Mouse (Mus musculus) myocyte (in vitro differentiated cells): ENCODE results near the gene Aagab. TPM values are rescaled to one million over a fixed set of nuclear protein-coding genes. Genes with fewer than 3 reads are reported as not detected.
A peak's percentile ranks its signal among the peaks of the same experiment; 100 is the strongest.

Source experiments
- H3K27me3 ChIP-seq: one replicate; pipeline ENCODE4 v1.6.1; 2011; ENCODE audit not compliant: control insufficient read depth, insufficient read depth, insufficient read length
- H3K36me3 ChIP-seq: one replicate; pipeline ENCODE4 v1.6.1; 2011; ENCODE audit not compliant: control insufficient read depth, insufficient read depth
- H3K4me2 ChIP-seq: one replicate; pipeline ENCODE4 v1.6.1; 2011; ENCODE audit warnings: low read depth, control low read depth
- H3K4me3 ChIP-seq: one replicate; pipeline ENCODE4 v1.5.1; 2011; ENCODE audit warnings: mild to moderate bottlenecking, control low read depth, moderate library complexity
- H3K79me2 ChIP-seq: one replicate; pipeline ENCODE4 v1.6.1; 2011; ENCODE audit not compliant: control insufficient read depth, insufficient read depth
- H3ac ChIP-seq: one replicate; pipeline ENCODE4 v1.6.1; 2011; ENCODE audit not compliant: control insufficient read depth, insufficient read length
- CEBPB ChIP-seq: IDR thresholded peaks from 2 replicates; pipeline ENCODE4 v1.6.1; 2011; ENCODE audit warnings: mild to moderate bottlenecking, moderate library complexity; ENCODE audit not compliant: poor library complexity, insufficient read depth, severe bottlenecking
- E2F4 ChIP-seq: IDR thresholded peaks from one replicate; pipeline ENCODE4 v1.6.1; 2011; ENCODE audit warnings: mild to moderate bottlenecking, control low read depth, moderate library complexity; ENCODE audit not compliant: insufficient read depth
- MAX ChIP-seq: IDR thresholded peaks from one replicate; pipeline ENCODE4 v1.6.1; 2011; ENCODE audit warnings: low read depth, mild to moderate bottlenecking, control low read depth
- MYOD1 ChIP-seq, 3 experiments: IDR thresholded peaks; one replicate each; pipeline ENCODE4 v1.6.1; 2011; ENCODE audit warnings: control low read depth in 2 of 3, low read depth in 2 of 3, mild to moderate bottlenecking in 2 of 3, moderate library complexity in 1 of 3; ENCODE audit not compliant: insufficient read length in 2 of 3, control insufficient read depth in 1 of 3
- MYOG ChIP-seq, 3 experiments: IDR thresholded peaks; one replicate each; pipeline ENCODE4 v1.6.1; 2011; ENCODE audit warnings: control low read depth in 2 of 3, low read depth in 2 of 3, mild to moderate bottlenecking in 2 of 3; ENCODE audit not compliant: insufficient read length in 2 of 3, control insufficient read depth in 1 of 3, insufficient read depth in 1 of 3
- POLR2A ChIP-seq: IDR thresholded peaks from one replicate; pipeline ENCODE4 v1.6.1; 2011; ENCODE audit warnings: low read depth, mild to moderate bottlenecking, control low read depth, moderate library complexity; ENCODE audit not compliant: insufficient read length
- POLR2AphosphoS2 ChIP-seq: IDR thresholded peaks from one replicate; pipeline ENCODE4 v1.6.1; 2011; ENCODE audit warnings: low read depth, control low read depth; ENCODE audit not compliant: insufficient read length
- REST ChIP-seq: IDR thresholded peaks from one replicate; pipeline ENCODE4 v1.6.1; 2011; ENCODE audit warnings: mild to moderate bottlenecking, control low read depth, moderate library complexity; ENCODE audit not compliant: insufficient read depth, insufficient read length
- SRF ChIP-seq: IDR thresholded peaks from one replicate; pipeline ENCODE4 v1.6.1; 2011; ENCODE audit warnings: low read depth; ENCODE audit not compliant: control insufficient read depth, insufficient read length
- TCF12 ChIP-seq: IDR thresholded peaks from one replicate; pipeline ENCODE4 v1.6.1; 2011; ENCODE audit warnings: mild to moderate bottlenecking, control low read depth; ENCODE audit not compliant: poor library complexity, insufficient read depth, severe bottlenecking
- TCF3 ChIP-seq: IDR thresholded peaks from one replicate; pipeline ENCODE4 v1.6.1; 2011; ENCODE audit warnings: low read depth, control low read depth; ENCODE audit not compliant: insufficient read length
- USF1 ChIP-seq: IDR thresholded peaks from one replicate; pipeline ENCODE4 v1.6.1; 2011; ENCODE audit warnings: low read depth, mild to moderate bottlenecking, control low read depth, moderate library complexity
- polyA plus RNA-seq: library from polyadenylated mRNA; unstranded; fragments of >200 nt; fragmentation: generic; extraction: Trizol; gene quantifications from one replicate; pipeline ENCODE4 v1.2.1, GENCODE M21; 2012; ENCODE audit warnings: missing spikeins

Gene Aagab
- polyA plus RNA-seq, 1 experiment = 10.4 TPM

DNA sequence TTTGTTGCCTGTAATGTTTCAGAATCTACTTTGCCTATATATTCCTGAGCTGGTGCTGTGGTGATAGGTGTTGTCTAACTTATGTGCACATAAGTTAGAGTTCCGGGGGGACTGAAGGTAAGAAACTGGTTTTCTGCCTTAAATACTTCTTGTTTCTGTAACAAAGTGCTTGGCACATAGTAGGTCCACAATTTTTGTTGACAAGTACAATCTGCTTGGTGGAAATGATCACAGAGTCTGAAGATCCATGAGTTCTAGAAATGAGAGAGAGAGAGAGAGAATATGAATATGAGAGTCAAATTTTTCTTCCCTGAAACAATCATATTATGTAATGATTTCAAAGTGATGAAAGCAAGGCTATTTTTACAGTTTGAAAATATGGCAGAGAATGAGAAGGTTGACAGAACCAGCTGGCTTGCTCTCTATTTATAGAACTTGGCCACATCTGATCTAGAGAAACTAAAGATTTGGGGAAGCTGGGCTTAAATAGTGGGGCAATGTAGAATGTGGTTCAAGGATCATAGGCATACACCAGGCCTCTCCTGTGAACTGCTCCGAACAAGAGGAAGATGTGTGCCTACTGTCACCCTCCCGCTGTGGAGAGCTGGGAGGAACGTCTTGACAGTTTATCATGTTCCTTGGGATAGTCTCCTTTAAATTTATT is 39.7 kb downstream of the Aagab start:
- no peak overlapping the region for H3ac ChIP-seq
- H3K4me3 ChIP-seq = no peak overlapping the region
- TF ChIP-seq SRF (no peak), CEBPB (no peak), MYOG (IDR thresholded peaks at IDR 0.05; ENCODE audit: control insufficient read depth in 1 of 3, insufficient read depth in 1 of 3, insufficient read length in 2 of 3, low read depth in 2 of 3) (no peak), POLR2A (no peak), USF1 (no peak), TCF3 (no peak), MAX (no peak), TCF12 (no peak), MYOD1 (IDR thresholded peaks at IDR 0.05; ENCODE audit: control insufficient read depth in 1 of 3, insufficient read length in 2 of 3, low read depth in 2 of 3) (peak in 1 of 3 experiments; percentile 39), E2F4 (no peak), POLR2AphosphoS2 (peak; percentile 18), REST (no peak)
- H3K27me3 ChIP-seq = no peaks in the 10 kb centered on the region
- H3K79me2 ChIP-seq = no peaks in the 10 kb centered on the region
- H3K4me2 ChIP-seq = no peak overlapping the region
- peaks cover 9% of the 10 kb centered on the region for H3K36me3 ChIP-seq

DNA sequence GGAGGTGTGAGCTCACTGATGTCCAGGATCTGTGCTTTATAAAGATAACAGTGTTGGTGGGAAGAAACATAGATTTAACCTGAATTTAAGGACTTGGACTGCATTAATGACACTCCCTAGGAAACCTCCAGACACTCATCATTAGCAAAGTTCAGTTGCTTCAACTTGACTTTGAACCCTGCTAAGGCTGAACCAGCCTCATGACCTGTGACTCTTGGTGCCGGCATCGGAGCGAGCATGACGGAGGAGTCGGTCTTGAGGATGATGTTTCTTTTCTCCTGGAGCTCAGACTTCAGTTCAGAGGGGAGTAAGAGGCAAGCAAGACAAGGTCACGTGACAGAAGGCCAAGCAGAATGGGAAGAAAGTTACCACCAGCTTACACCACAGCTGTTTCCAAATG is 41.6 kb downstream of the Aagab start:
- Histone ChIP-seq H3K36me3 (peaks cover 20% of the 10 kb centered on the region), H3K27me3 (no peaks in the 10 kb centered on the region), H3K4me3 (no peak overlapping the region), H3K79me2 (no peaks in the 10 kb centered on the region), H3K4me2 (no peak overlapping the region), H3ac (no peak overlapping the region)
- peak; percentile 4 for TF ChIP-seq USF1
- TF ChIP-seq POLR2AphosphoS2 = peak; percentile 7
- no peak for TF ChIP-seq E2F4
- TF ChIP-seq REST = no peak
- TF ChIP-seq TCF3 = no peak
- no peak for TF ChIP-seq TCF12
- no peak for TF ChIP-seq CEBPB
- TF ChIP-seq SRF = no peak
- no peak for TF ChIP-seq POLR2A
- no peak for TF ChIP-seq MYOG (IDR thresholded peaks at IDR 0.05; ENCODE audit: control insufficient read depth in 1 of 3, insufficient read depth in 1 of 3, insufficient read length in 2 of 3, low read depth in 2 of 3)
- TF ChIP-seq MAX = no peak
- no peak for TF ChIP-seq MYOD1 (IDR thresholded peaks at IDR 0.05; ENCODE audit: control insufficient read depth in 1 of 3, insufficient read length in 2 of 3, low read depth in 2 of 3)

DNA sequence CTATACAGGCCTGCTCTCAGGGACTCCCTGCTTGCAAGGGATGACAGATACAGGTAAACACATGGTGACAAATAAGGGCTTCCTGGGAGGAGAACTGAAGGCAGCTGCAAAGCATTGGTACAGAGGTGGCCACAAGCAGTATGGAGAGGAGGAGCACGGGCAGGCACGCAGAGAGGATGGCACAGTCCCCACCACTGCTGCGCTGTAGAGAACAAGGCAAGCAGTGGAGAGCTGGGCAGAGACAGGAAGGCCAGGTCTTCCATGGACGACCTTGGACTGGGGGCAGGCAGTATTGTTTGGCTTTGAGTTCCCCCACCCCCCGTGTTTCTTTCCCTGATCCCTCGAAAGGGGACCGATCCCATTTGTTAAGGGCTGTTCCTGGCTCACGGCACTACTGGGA is 42.6 kb downstream of the Aagab start:
- TF ChIP-seq POLR2AphosphoS2 (peak; percentile 95), SRF (no peak), REST (no peak), POLR2A (peak; percentile 36), TCF3 (no peak), MYOD1 (IDR thresholded peaks at IDR 0.05; ENCODE audit: control insufficient read depth in 1 of 3, insufficient read length in 2 of 3, low read depth in 2 of 3) (no peak)
- Histone ChIP-seq H3K36me3 (peaks cover 26% of the 10 kb centered on the region), H3K27me3 (no peaks in the 10 kb centered on the region), H3ac (no peak overlapping the region), H3K79me2 (no peaks in the 10 kb centered on the region), H3K4me3 (no peak overlapping the region), H3K4me2 (no peak overlapping the region)

DNA sequence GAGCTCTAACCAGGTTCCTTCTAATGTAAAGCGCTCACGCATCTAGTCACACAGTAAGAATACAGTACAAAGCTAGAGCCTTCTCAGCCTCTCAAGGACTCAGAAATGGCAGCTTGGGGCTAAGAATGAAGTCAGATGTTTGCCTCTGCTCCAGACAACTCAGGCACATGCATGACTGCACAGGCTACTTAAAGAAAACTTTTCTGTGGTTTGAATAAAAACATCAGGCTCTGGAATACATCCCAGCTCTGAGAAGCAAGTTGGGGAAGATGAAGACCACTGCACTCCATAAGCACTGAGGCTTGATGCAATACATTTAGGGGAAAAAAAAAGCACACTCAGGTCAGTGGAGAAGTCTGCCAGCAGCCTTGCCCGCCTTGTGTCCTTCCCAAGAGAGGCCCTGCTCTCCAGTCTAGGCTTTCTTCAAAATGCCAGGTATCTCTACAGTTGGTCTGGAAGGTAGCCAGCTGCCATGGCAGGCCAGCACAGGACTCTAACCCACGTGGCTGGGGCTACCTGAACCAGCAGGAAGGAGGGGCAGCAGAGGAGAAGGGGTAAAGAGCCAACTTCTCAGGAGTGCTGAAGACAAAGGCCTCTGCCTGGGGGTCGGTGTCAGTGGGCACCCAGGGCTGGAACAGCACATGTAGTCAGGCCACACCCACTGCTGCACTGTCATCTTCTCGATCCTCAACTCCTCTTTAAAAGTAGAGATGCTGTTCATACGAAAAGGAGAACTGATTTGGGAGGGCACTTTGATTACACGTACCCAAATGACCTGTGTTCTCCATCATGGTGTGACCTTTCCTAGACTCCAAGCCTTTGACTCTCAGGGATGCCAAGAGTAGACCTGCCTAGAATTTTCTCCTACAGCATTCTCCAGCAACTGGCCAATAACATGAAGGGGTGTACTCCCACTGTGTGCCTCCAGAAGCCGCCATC is 45.4 kb downstream of the Aagab start:
- no peak for TF ChIP-seq REST
- peak; percentile 28 for TF ChIP-seq POLR2AphosphoS2
- TF ChIP-seq SRF = no peak
- no peak for TF ChIP-seq MAX
- TF ChIP-seq TCF12 = no peak
- Histone ChIP-seq H3K4me2 (no peak overlapping the region), H3K79me2 (no peaks in the 10 kb centered on the region), H3K4me3 (no peak overlapping the region), H3K36me3 (peaks cover 25% of the 10 kb centered on the region), H3K27me3 (no peaks in the 10 kb centered on the region), H3ac (no peak overlapping the region)

DNA sequence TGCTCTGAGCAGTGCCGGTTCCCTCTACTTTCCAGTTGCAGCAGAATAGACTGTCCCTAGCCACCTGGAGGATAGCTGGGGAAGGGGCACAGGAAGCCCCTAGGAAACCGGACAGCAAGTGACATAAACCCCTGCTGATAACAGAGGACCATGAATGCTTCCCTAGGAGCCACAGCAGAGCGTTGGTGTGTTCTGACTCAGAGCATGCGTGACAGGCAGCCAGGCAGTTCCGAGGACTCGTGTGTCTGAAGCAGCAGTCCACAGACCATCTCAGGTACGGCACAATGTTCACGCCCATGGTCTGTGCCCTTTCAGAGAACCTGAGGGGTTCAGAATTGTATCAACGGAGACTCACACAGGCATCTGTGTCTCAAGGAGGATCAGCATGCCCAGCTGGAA is 46.1 kb downstream of the Aagab start:
- Histone ChIP-seq H3K4me3 (no peak overlapping the region), H3K79me2 (no peaks in the 10 kb centered on the region), H3ac (no peak overlapping the region), H3K36me3 (peaks cover 28% of the 10 kb centered on the region), H3K4me2 (no peak overlapping the region), H3K27me3 (no peaks in the 10 kb centered on the region)
- no peak for TF ChIP-seq REST
- TF ChIP-seq SRF = no peak
- peak; percentile 82 for TF ChIP-seq POLR2AphosphoS2
- no peak for TF ChIP-seq CEBPB
- no peak for TF ChIP-seq TCF12
- TF ChIP-seq USF1 = no peak
- TF ChIP-seq E2F4 = no peak
